Mouse (Mus musculus) hindbrain, embryonic 14.5 days (tissue): ENCODE data around the gene Tln1. TPM values are rescaled to one million over a fixed set of nuclear protein-coding genes. Genes with fewer than 3 reads are reported as not detected.

ENCODE experiments used
- ATAC-seq: fragments of 200-750 bp; cut with Nextera tagmentation; 2 replicates; pipeline ENCODE4 v1.8.0; 2017; ENCODE audit warnings: moderate number of reproducible peaks, mild to moderate bottlenecking, moderate TSS enrichment, moderate library complexity; ENCODE audit not compliant: low FRiP score
- DNase-seq: peaks from one replicate; pipeline ENCODE4 v3.0.0-alpha.2; 2015; ENCODE audit warnings: low spot score
- H3K27ac ChIP-seq: fragments of 300-500 bp; sonication (generic); 2 replicates; pipeline ENCODE4 v1.5.1; 2014; ENCODE audit warnings: mild to moderate bottlenecking, moderate library complexity
- H3K27me3 ChIP-seq: fragments of 300-500 bp; sonication (generic); 2 replicates; pipeline ENCODE4 v1.6.1; 2014; ENCODE audit warnings: mild to moderate bottlenecking, low read length, mixed read lengths; ENCODE audit not compliant: control insufficient read depth, insufficient read depth
- H3K36me3 ChIP-seq: fragments of 300-500 bp; sonication (generic); replicated peaks from 2 replicates; pipeline ENCODE4 v1.6.1; 2014; ENCODE audit not compliant: control insufficient read depth, insufficient read depth
- H3K4me1 ChIP-seq: fragments of 300-500 bp; sonication (generic); replicated peaks from 2 replicates; pipeline ENCODE4 v1.6.1; 2014; ENCODE audit warnings: antibody characterized with exemption, low read length, mixed read lengths; ENCODE audit not compliant: control insufficient read depth, insufficient read depth
- H3K4me2 ChIP-seq: fragments of 300-500 bp; sonication (generic); replicated peaks from 2 replicates; pipeline ENCODE4 v1.6.1; 2014; ENCODE audit warnings: mild to moderate bottlenecking, moderate library complexity
- H3K4me3 ChIP-seq: fragments of 300-500 bp; sonication (generic); replicated peaks from 2 replicates; pipeline ENCODE4 v1.5.1; 2014; ENCODE audit warnings: mild to moderate bottlenecking, low read length
- H3K9ac ChIP-seq: fragments of 300-500 bp; sonication (generic); 2 replicates; pipeline ENCODE4 v1.6.1; 2014
- H3K9me3 ChIP-seq: fragments of 300-500 bp; sonication (generic); 2 replicates; pipeline ENCODE4 v1.6.1; 2016; ENCODE audit warnings: low read length; ENCODE audit not compliant: control insufficient read depth
- WGBS: fragments of 180-500 bp; shearing (Covaris S2); extraction: QIAGEN DNeasy Blood & Tissue Kit; methylation state at CpG from one replicate; pipeline ENCODE4 v1.1.7; 2014; 5-methylcytosine and 5-hydroxymethylcytosine counted together
- polyA plus RNA-seq: library from polyadenylated mRNA; unstranded; fragments of >200 nt; fragmentation: Nextera tagmentation; extraction: Ambion mirVana; gene quantifications from 2 replicates; pipeline ENCODE4 v1.2.1, GENCODE M21; 2014

The Tln1 gene
- polyA plus RNA-seq, 1 experiment from 2014 or later: 62.8 TPM

DNA sequence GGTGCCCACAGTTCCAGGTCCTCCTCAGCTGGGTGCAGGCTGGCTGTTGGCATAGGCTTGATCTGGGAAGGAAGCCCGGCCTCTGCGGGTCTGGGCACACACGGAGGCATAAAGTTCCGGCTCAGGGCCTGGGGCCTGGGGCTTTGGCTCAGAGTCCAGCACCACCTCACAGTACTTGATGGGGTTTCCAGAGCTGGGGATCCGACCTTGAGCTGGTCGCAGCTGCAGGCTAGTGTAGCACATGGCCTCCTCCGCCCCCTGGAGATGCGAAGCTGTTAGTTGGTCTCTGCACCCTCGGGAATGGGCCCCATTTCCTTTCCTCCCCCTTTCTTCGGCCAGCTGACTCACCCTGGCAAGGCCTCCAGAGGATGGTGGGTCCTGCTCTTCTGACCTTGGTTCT, 79.9 kb downstream of the Tln1 start:
- no peak for DNase-seq
- Histone ChIP-seq H3K27ac (no peak overlapping the region), H3K4me3 (no peak overlapping the region), H3K27me3 (no peaks in the 10 kb centered on the region), H3K9ac (no peak overlapping the region), H3K36me3 (no peaks in the 10 kb centered on the region), H3K9me3 (no peaks in the 10 kb centered on the region), H3K4me1 (0 out of 2 replicates have a peak, but pooled peaks cover 6% of the 10 kb centered on the region), H3K4me2 (no peak overlapping the region)
- WGBS: 74% methylated on average over 10 of the region's 10 CpGs
- no peak for ATAC-seq

- 76% methylated on average over 7 of the region's 7 CpGs for WGBS
- Histone ChIP-seq H3K4me1 (0 out of 2 replicates have a peak, but pooled peaks cover 6% of the 10 kb centered on the region), H3K9me3 (no peaks in the 10 kb centered on the region), H3K4me2 (no peak overlapping the region), H3K27me3 (no peaks in the 10 kb centered on the region), H3K27ac (no peak overlapping the region), H3K36me3 (no peaks in the 10 kb centered on the region), H3K4me3 (no peak overlapping the region), H3K9ac (no peak overlapping the region)
- no peak for DNase-seq
- no peak for ATAC-seq
These were observed 80.5 kb downstream of the Tln1 start for GRCm38 (mm10) chr4:43481894-43482456.

Other genes starting within 250 kb of the Tln1 start
- gene Rusc2, start 180.7 kb downstream of the Tln1 start, polyA plus RNA-seq: 58.3 and 58.5 TPM in 2 replicates
- gene Fam166b, start 133.6 kb downstream of the Tln1 start, polyA plus RNA-seq: 1.6 and 2.2 TPM in 2 replicates
- gene Tesk1, start 120.8 kb downstream of the Tln1 start, polyA plus RNA-seq: 21.8 and 22.6 TPM in 2 replicates
- 6.4 and 7.5 TPM in 2 replicates for gene Cd72, start 108.1 kb downstream of the Tln1 start, polyA plus RNA-seq
- not detected in 2 replicates for gene Sit1, start 79.0 kb downstream of the Tln1 start, polyA plus RNA-seq
- gene Ccdc107, start 69.8 kb downstream of the Tln1 start, polyA plus RNA-seq: 80.3 and 92.0 TPM in 2 replicates
- gene Arhgef39, start 63.0 kb downstream of the Tln1 start, polyA plus RNA-seq: 4.7 and 6.1 TPM in 2 replicates
- 0.16 and 0.26 TPM in 2 replicates for gene Car9, start 55.7 kb downstream of the Tln1 start, polyA plus RNA-seq
- gene Tpm2, start 38.9 kb downstream of the Tln1 start, polyA plus RNA-seq: 9.1 and 10.8 TPM in 2 replicates
- gene Creb3, start 359 bp downstream of the Tln1 start, polyA plus RNA-seq: 80.0 and 82.3 TPM in 2 replicates
- 21.7 and 25.2 TPM in 2 replicates for gene Rgp1, start 16.0 kb upstream of the Tln1 start, polyA plus RNA-seq
- gene Gba2, start 16.2 kb upstream of the Tln1 start, polyA plus RNA-seq: 44.5 and 49.7 TPM in 2 replicates
- 1.0 and 1.9 TPM in 2 replicates for gene Msmp, start 21.8 kb upstream of the Tln1 start, polyA plus RNA-seq
- gene Npr2, start 69.2 kb upstream of the Tln1 start, polyA plus RNA-seq: 13.3 and 14.2 TPM in 2 replicates
- 5.5 and 9.3 TPM in 2 replicates for gene Spag8, start 90.9 kb upstream of the Tln1 start, polyA plus RNA-seq
- gene Hint2, start 93.8 kb upstream of the Tln1 start, polyA plus RNA-seq: 70.1 and 77.0 TPM in 2 replicates
- gene Tmem8b, start 106.3 kb upstream of the Tln1 start, polyA plus RNA-seq: 8.7 and 10.5 TPM in 2 replicates
- gene Fam221b, start 106.5 kb upstream of the Tln1 start, polyA plus RNA-seq: 1.9 and 2.2 TPM in 2 replicates
- gene Olfr70, start 138.1 kb upstream of the Tln1 start, polyA plus RNA-seq: not detected in 2 replicates
- gene Olfr71, start 147.6 kb upstream of the Tln1 start, polyA plus RNA-seq: not detected in 2 replicates
- 0.18 and 0.58 TPM in 2 replicates for gene Hrct1, start 164.5 kb upstream of the Tln1 start, polyA plus RNA-seq
- gene Spaar, start 167.3 kb upstream of the Tln1 start, polyA plus RNA-seq: 0.04 and 0.07 TPM in 2 replicates
- not detected in 2 replicates for gene Olfr159, start 208.3 kb upstream of the Tln1 start, polyA plus RNA-seq